Mouse (Mus musculus): ENCODE results near the gene Sept9. TPM values are rescaled to one million over a fixed set of nuclear protein-coding genes. Genes with fewer than 3 reads are reported as not detected.

Gene Sept9
- polyA plus RNA-seq, 1 experiment from 2014 or later: 44.1 TPM

- Histone ChIP-seq H3K4me3 (replicated peaks) (no peak overlapping the region), H3K9ac (no peak overlapping the region), H3K4me2 (no peak overlapping the region), H3K27me3 (no peaks in the 10 kb centered on the region), H3K36me3 (no peaks in the 10 kb centered on the region), H3K27ac (no peak overlapping the region), H3K9me3 (replicated peaks) (peaks cover 6% of the 10 kb centered on the region; the same call in 1 of the 2 replicates), H3K4me1 (replicated peaks) (peaks cover 4% of the 10 kb centered on the region)
- ATAC-seq (ENCODE audit: low read depth) (peak; percentile 11), DNase-seq (no peak)
- WGBS (ENCODE audit: insufficient replicate concordance): 60% methylated on average over 5 of the region's 5 CpGs
Measured at GRCm38 (mm10) chr11:117176900-117177299, 22.6 kb upstream of the Sept9 start.

DNA sequence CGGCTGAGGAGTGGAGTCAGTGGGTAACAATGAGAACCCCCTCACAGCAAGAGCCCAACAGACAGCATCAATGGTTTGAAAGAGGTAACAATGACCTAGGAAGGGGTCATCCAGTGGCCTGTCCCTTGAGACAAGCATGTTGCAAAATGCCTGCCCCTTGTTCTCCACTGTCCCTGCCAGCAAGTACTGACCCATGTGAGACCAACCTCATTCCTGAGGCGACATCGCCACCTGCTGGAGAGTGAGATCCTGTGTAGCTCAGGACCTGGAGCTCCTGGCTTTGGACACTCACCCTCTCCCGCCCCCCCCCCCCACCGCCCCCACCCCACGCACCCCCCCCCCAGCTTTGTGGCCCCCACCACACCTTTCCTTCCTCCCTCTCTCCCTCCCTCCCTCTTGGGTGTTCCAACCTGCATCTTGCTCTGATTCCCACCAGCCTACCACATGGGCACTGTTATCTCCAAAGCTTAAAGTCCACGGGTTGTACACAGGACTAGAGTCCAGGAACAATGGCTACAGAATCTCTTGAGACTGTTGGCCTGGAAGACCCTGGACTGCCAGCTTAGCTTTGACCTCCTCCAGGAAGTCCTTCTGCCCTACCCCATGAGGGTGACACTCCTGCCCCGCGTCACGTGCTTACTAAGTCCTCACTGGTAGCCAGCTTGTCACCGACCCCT is 22.0 kb upstream of the Sept9 start:
- Histone ChIP-seq H3K4me1 (replicated peaks) (peaks cover 4% of the 10 kb centered on the region), H3K9ac (no peak overlapping the region), H3K36me3 (no peaks in the 10 kb centered on the region), H3K4me2 (no peak overlapping the region), H3K4me3 (replicated peaks) (no peak overlapping the region), H3K27me3 (no peaks in the 10 kb centered on the region), H3K27ac (no peak overlapping the region), H3K9me3 (replicated peaks) (peaks cover 9% of the 10 kb centered on the region; the same call in 1 of the 2 replicates)
- ATAC-seq (ENCODE audit: low read depth): peak; percentile 61
- DNase-seq: peak; percentile 69
- WGBS (ENCODE audit: insufficient replicate concordance): 53% methylated on average over 8 of the region's 11 CpGs

DNA sequence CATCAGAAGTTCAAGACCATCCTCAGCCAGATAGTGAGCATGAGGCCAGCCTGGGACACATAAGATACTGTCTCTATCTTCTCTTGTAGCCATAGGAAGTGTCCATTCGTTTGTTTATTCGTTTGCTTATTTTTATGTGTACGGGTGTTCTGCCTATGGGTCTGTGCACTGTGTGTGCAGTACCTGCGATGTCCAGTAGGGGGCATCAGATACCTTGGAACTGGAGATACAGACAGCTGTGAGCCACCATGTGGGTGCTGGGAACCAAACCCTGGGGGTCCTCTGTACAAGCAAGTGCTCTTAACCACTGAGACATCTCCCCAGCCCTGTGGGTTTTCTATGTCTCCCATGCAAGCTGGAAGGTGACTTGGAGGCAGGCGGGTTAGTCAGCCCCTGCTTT is 19.6 kb upstream of the Sept9 start:
- WGBS (ENCODE audit: insufficient replicate concordance): 69% methylated on average over 5 of the region's 5 CpGs

DNA sequence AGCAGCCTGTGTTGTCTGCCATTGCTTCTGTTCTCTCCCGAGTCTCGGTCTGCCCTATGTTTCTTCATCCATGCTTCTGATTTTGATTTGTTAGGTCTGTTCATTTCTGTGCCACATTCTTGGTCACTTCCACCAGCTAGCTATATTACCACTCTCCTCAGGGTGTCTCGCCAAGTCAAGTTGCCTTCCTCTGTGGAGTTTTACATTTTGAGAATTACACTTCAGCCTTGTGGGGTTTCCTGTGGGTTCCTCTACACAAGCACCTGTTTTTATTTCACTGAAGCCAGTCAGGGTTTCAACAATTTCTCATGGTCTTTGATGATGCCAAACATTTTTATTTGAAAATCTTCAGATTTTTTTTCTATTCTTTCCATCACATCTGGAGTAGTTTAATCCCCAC is 16.7 kb upstream of the Sept9 start:
- DNase-seq: no peak
- Histone ChIP-seq H3K9ac (no peak overlapping the region), H3K4me1 (replicated peaks) (no peaks in the 10 kb centered on the region), H3K36me3 (no peaks in the 10 kb centered on the region), H3K27me3 (0 out of 2 replicates have a peak, but pooled peaks cover 3% of the 10 kb centered on the region), H3K27ac (no peak overlapping the region), H3K9me3 (replicated peaks) (peaks cover 13% of the 10 kb centered on the region; the same call in 1 of the 2 replicates), H3K4me2 (no peak overlapping the region), H3K4me3 (replicated peaks) (no peak overlapping the region)
- ATAC-seq (ENCODE audit: low read depth): no peak
- 69% methylated on average over 3 of the region's 3 CpGs for WGBS (ENCODE audit: insufficient replicate concordance)

More for the DNA sequence above, 19.6 kb upstream of the Sept9 start:
- ATAC-seq (ENCODE audit: low read depth) (no peak), DNase-seq (no peak)
- Histone ChIP-seq H3K27me3 (no peaks in the 10 kb centered on the region), H3K4me2 (no peak overlapping the region), H3K9ac (no peak overlapping the region), H3K27ac (no peak overlapping the region), H3K9me3 (replicated peaks) (peaks cover 13% of the 10 kb centered on the region; the same call in 1 of the 2 replicates), H3K4me3 (replicated peaks) (no peak overlapping the region), H3K36me3 (no peaks in the 10 kb centered on the region), H3K4me1 (replicated peaks) (peaks cover 4% of the 10 kb centered on the region)

- no peak overlapping the region for H3K4me3 ChIP-seq (replicated peaks)
- DNase-seq (no peak), ATAC-seq (ENCODE audit: low read depth) (no peak)
- H3K4me1 ChIP-seq (replicated peaks): no peaks in the 10 kb centered on the region
- peaks cover 13% of the 10 kb centered on the region; the same call in 1 of the 2 replicates for H3K9me3 ChIP-seq (replicated peaks)
- H3K9ac ChIP-seq: no peak overlapping the region
- no peaks in the 10 kb centered on the region for H3K36me3 ChIP-seq
- H3K27ac ChIP-seq: no peak overlapping the region
- H3K27me3 ChIP-seq: 0 out of 2 replicates have a peak, but pooled peaks cover 3% of the 10 kb centered on the region
- WGBS (ENCODE audit: insufficient replicate concordance): 56% methylated on average over 2 of the region's 3 CpGs
- H3K4me2 ChIP-seq: no peak overlapping the region
Measured at GRCm38 (mm10) chr11:117183299-117183698, 16.2 kb upstream of the Sept9 start.

GRCm38 (mm10) chr11:117183841-117184240 is 15.6 kb upstream of the Sept9 start:
- Histone ChIP-seq H3K9me3 (replicated peaks) (peaks cover 13% of the 10 kb centered on the region; the same call in 1 of the 2 replicates), H3K4me2 (no peak overlapping the region), H3K4me1 (replicated peaks) (no peaks in the 10 kb centered on the region), H3K27me3 (0 out of 2 replicates have a peak, but pooled peaks cover 3% of the 10 kb centered on the region), H3K9ac (no peak overlapping the region), H3K4me3 (replicated peaks) (no peak overlapping the region), H3K27ac (no peak overlapping the region), H3K36me3 (no peaks in the 10 kb centered on the region)
- WGBS (ENCODE audit: insufficient replicate concordance): 62% methylated on average over 5 of the region's 5 CpGs
- no peak for ATAC-seq (ENCODE audit: low read depth)
- no peak for DNase-seq

DNA sequence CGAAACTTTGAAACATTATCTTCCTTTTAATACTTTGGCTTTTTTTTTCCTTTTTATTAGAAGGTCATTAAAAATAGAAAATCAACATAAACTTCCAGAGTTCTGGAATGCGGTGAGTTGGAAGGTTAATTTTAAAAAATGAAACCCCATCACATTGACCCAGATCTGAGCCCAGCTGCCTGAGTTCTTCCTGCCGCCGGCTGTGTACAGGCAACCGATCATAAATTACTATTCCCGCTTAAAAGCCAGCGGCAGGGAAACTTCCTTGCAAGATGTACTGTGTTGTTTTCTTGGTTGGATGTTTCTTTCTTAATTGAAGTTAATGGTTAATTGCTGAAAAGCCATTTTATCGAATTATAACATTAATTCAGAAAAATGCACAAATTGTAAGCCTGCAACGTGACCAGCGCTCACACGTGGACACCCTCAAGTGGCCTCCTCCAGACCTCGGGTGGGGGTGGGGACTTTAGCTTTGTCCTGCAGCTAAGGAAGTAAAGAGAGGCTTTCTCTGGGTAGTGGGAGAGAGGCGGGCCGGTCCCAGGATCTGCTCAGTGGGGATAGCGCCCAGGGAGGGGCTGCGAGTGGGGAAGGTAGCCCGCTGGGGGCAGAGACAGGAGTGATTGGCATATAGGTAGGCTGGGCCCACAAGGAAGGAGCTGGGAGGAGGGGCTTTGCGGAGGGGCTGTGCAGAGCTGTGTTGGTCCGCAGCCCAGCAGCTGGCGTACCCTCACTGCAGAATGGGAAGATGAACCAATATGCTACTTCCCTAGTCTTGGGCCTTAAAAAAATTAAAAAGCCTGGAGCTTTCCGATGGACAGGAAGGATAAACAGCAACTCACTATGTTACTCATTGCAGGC is 14.2 kb upstream of the Sept9 start:
- no peaks in the 10 kb centered on the region for H3K36me3 ChIP-seq
- 0 out of 2 replicates have a peak, but pooled peaks cover 3% of the 10 kb centered on the region for H3K27me3 ChIP-seq
- peaks cover 7% of the 10 kb centered on the region; the same call in 1 of the 2 replicates for H3K9me3 ChIP-seq (replicated peaks)
- H3K9ac ChIP-seq: no peak overlapping the region
- ATAC-seq (ENCODE audit: low read depth) (no peak), DNase-seq (no peak)
- 56% methylated on average over 21 of the region's 21 CpGs for WGBS (ENCODE audit: insufficient replicate concordance)
- no peaks in the 10 kb centered on the region for H3K4me1 ChIP-seq (replicated peaks)
- H3K27ac ChIP-seq: no peak overlapping the region
- H3K4me3 ChIP-seq (replicated peaks): no peak overlapping the region
- H3K4me2 ChIP-seq: no peak overlapping the region

GRCm38 (mm10) chr11:117191524-117191923 is 7.9 kb upstream of the Sept9 start:
- DNase-seq: no peak
- Histone ChIP-seq H3K4me2 (no peak overlapping the region), H3K36me3 (no peaks in the 10 kb centered on the region), H3K4me1 (replicated peaks) (no peaks in the 10 kb centered on the region), H3K9me3 (replicated peaks) (no peaks in the 10 kb centered on the region), H3K4me3 (replicated peaks) (no peak overlapping the region), H3K27ac (no peak overlapping the region), H3K27me3 (peaks cover 7% of the 10 kb centered on the region; the same call in 1 of the 2 replicates), H3K9ac (no peak overlapping the region)
- WGBS (ENCODE audit: insufficient replicate concordance): 59% methylated on average over 5 of the region's 5 CpGs
- ATAC-seq (ENCODE audit: low read depth): no peak

GRCm38 (mm10) chr11:117194475-117194937 is 5.0 kb upstream of the Sept9 start:
- Histone ChIP-seq H3K4me3 (replicated peaks) (no peak overlapping the region), H3K4me2 (no peak overlapping the region), H3K9ac (no peak overlapping the region), H3K27ac (no peak overlapping the region), H3K36me3 (no peaks in the 10 kb centered on the region), H3K4me1 (replicated peaks) (peaks cover 1% of the 10 kb centered on the region), H3K27me3 (peaks cover 26% of the 10 kb centered on the region), H3K9me3 (replicated peaks) (no peaks in the 10 kb centered on the region)
- DNase-seq: no peak
- WGBS (ENCODE audit: insufficient replicate concordance): 60% methylated on average over 11 of the region's 11 CpGs
- peak; percentile 55; the same call in 1 of the 2 replicates for ATAC-seq (ENCODE audit: low read depth)

DNA sequence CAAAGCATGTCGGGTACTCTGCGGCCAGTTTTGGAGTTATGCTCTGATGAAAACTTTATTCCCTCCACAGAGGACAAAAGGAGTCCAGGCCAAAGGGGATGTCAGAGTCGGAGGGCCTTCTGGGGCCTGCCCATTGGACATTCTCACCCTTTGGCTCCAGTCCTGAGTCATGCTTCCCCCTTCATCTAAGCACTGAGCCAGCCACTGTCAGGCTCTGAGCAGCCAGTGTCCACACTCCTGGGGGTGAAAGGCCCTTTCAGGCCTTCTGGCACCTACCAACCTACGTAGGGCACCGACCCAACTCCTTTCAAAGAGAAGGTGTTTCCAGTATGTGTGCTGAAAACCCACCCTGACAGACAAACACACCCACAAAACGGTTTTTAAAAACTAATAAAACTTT is 3.8 kb upstream of the Sept9 start:
- peaks cover 8% of the 10 kb centered on the region for H3K4me1 ChIP-seq (replicated peaks)
- WGBS (ENCODE audit: insufficient replicate concordance): 66% methylated on average over 6 of the region's 6 CpGs
- ATAC-seq (ENCODE audit: low read depth): no peak
- no peak overlapping the region for H3K4me2 ChIP-seq
- no peaks in the 10 kb centered on the region for H3K9me3 ChIP-seq (replicated peaks)
- H3K27me3 ChIP-seq: peaks cover 37% of the 10 kb centered on the region
- H3K36me3 ChIP-seq: no peaks in the 10 kb centered on the region
- DNase-seq: no peak
- no peak overlapping the region for H3K27ac ChIP-seq
- no peak overlapping the region for H3K4me3 ChIP-seq (replicated peaks)
- H3K9ac ChIP-seq: no peak overlapping the region

GRCm38 (mm10) chr11:117196681-117197080 is 2.8 kb upstream of the Sept9 start:
- H3K4me2 ChIP-seq: no peak overlapping the region
- peaks cover 48% of the 10 kb centered on the region for H3K27me3 ChIP-seq
- ATAC-seq (ENCODE audit: low read depth): no peak
- H3K4me3 ChIP-seq (replicated peaks): no peak overlapping the region
- peaks cover 17% of the 10 kb centered on the region for H3K4me1 ChIP-seq (replicated peaks)
- H3K9me3 ChIP-seq (replicated peaks): no peaks in the 10 kb centered on the region
- no peak overlapping the region for H3K27ac ChIP-seq
- 31% methylated on average over 7 of the region's 7 CpGs for WGBS (ENCODE audit: insufficient replicate concordance)
- no peak for DNase-seq
- no peaks in the 10 kb centered on the region for H3K36me3 ChIP-seq
- no peak overlapping the region for H3K9ac ChIP-seq
